Mouse (Mus musculus): Measurements from ENCODE around the gene Stk39.

Gene Stk39

DNA sequence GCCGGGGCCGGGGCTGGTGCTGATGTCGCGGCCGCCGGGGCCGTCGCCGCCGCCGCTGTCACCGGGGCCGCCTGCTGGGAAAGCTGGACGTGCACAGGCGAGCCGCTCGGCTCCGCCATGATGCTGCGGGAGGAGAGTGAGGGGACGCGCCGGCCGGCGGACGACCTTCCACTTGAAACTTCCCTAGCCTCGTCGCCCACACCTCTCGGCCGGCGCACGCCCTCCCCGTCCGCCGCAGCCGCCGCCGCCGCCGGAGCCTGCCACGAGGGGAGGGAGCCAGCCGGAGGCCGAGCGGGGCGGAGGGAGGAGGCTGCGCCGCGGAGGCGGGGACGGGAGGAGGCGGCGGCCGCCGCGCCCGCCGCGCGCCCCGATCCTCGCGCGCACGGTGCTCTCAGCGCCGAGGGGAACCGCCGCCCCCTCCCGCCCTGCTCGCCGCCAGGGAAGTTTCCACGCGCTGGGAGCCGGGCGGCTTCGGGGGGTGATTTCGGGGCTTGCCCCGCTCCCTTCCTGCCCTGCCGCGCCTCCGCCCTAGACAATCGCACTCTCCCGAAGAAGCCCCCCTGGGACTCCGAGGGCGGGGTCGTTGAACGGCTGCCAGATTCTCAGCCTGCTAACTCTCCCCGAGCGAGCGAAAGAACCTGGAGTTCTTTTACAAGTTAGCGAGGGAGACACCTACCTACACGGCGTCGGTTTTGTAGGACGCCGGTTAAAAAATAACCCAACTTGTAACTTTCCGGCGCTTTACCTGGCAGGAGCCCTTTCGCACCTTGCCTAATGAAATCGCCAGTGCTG, at the start of gene Stk39:
Gene Stk39, minus strand, starts transcription at position 510 of the 792 bp plus-strand sequence.
- no peak for DNase-seq (ENCODE audit: low read depth)

DNA sequence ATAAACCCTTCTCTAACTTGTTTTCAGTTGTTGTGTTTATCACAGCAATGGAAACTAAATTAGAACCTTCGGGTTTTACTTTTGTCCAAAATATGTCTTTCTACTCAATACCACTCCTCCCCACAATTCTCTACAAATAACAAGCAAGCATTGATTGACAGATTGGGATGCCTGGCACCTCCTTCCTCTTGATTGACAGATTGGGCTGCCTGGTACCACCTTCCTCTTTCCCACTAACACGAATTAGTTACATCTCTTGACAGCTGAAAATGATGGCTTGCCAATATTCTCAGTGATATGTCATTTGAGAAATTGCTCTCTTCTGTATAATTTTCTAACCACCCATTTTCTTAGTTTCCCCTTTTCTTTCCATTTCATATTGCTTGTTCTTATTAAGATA, 43.3 kb upstream of the Stk39 start:
- no peak for DNase-seq (ENCODE audit: low read depth)

DNA sequence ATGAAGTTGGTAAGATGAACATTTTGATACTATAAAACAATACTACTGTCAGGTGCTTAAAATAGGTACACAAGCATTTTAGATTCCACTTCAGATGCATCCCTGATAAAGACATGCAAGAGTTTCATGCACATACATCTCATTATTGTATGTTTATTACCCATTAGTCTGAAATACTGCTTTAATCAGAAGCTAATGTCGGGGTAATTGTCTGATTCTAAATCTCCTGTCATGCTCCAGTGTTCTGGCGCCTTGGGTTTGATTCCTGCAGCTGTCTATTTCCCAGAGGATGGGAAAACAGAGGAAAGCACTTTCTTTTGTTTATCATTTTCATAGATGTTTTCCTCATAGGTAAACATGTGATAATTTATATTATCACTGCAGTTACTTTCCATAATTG, 31.1 kb upstream of the Stk39 start:
- DNase-seq (ENCODE audit: low read depth) = no peak

DNA sequence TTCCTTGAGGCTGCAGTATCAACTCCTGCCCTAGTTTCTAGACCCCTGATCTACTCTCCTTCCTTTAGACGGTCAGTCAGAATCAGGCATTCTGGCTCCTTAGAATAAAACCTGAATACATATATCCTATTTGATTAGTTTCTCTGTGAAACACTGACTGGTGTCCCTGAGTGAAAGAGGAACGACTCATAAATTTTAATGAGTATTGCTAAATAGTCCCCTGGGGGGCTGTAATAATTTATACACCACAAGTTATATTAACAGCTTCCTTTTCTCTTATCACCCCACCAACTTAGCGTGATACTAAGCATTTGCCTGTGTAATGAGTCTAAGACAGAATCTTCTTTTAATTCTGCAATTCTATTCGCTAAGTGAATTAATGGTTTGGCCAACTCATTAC, 30.7 kb upstream of the Stk39 start:
- DNase-seq (ENCODE audit: low read depth) = no peak

DNA sequence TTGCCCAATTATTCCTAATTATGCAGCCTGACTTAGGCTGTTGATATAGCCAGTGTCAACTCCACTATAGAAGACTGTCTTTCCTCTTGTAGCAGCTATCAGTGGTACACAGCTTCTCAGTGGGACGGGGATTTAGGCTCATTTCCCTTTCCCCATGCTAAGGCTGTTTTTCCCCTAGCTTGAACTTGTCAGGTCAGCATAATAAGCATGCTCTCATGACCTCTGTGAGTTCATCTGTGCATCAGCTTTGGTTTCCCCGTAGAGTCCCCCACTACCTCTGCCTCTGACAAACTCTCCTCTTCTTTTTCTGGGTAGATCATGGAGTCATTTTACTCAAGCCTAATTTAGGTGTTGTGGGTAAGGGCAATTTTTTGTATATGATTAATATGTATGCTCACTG, 30.2 kb upstream of the Stk39 start:
- no peak for DNase-seq (ENCODE audit: low read depth)

DNA sequence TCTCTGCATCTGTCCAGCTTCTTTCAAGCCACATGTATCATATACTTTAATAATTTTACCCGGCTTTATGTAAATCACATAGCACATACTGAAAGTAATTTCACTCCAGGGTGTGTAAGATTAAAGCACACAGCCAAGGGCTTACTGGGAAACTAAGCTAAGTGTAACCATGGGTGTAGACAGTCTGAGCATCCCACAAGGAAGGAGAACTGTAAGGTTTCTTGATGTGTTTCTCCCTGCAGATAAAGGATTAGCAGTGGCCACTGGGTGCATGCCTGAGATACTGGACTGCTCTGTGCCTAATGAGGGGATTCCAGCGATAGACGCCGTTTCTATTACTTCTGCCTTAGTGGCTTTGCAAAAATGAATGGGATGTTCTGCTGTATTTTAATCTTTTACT, 14.2 kb upstream of the Stk39 start:
- no peak for DNase-seq (ENCODE audit: low read depth)

DNA sequence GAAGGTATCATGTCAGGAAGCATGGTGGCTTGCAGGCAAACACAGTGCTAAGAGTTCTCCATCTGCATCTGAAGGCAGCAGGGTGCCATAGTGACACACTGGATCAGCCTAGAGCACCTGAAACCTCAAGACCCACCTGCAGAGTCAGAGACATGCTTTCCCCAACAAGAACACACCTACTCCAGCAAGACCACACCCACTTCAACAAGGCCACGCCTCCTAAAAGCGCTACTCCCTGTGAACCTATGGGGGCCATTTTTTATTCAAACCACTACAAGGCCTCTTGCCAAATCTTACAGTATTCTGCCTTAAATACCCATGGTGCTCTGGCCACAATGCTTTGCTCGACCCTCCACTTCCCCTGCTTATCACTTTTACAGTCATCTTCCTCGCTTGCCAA, 13.1 kb upstream of the Stk39 start:
- DNase-seq (ENCODE audit: low read depth) = no peak

DNA sequence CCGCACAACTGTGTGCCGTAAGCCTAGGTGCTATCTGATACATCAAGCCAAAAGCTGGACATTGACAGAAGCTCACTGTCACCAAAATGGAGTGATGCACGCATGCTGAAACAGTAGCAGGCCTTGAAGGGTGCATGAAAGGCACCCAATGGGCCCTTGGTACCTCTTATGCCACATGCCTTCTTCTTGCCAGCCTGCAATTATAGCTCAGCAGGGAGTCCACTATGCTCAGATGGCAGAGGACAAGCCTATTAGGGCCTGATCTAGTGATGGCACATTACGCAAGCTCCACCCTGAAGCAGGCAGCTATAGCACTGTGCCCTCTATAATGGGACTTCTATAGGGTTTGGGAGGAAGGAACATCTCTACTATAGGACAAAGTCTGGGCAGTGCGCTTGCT, 10.8 kb upstream of the Stk39 start:
- DNase-seq (ENCODE audit: low read depth) = no peak

DNA sequence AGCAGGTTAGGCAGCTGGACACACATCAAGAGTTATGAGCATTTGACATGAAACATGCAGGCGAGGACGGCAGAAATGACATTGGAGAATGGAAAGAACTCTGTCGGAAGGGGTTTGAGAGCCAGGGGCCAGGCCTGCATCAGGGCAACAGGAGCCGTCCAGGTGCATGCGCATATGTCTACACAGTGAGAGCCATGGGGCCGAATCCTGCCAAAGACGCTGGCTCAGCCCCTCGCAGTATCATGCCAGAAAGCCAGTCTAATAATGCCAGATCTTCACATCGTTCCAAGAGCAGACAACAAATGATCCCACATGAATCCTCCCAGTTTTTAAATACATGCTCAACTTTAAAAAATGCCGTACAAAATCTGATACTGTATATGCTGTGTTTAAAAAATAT, 7.8 kb upstream of the Stk39 start:
- DNase-seq (ENCODE audit: low read depth) = no peak

DNA sequence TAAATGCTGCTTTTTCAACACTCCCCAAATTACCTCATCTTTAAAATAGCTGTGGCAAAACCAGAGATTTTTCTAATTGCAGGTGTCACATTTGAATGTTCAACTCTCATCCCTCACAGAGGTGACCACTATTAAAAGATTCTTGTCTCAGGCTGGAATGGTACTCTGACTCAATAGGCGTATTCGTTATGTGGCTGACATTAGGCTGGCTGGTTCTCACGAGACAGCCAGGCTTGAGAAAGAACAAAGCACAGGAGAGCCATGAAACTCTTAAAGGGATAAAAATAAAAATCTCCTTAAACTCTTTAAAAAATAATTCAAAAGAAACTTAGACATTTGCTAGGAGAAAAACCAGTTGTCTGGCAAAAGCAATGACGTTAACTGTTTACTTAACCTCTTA, 853 bp upstream of the Stk39 start:
- no peak for DNase-seq (ENCODE audit: low read depth)

DNA sequence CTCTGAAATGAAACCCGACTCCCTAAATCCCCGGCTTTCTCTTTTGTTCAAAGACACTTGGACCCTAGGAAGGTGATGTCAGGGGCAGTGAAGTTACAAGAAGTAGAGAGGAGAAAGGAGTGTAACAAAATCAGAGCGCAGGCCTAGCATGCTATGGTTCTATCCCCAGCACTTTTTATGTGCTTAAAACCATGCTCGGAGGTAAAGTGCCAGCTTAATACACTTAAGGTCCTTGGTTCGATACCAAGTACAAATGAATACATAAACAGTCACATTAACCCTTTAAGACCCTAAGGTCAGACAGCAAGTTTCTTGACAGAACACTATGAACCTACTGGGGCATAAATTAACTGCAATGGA, 463 bp upstream of the Stk39 start:
- no peak for DNase-seq (ENCODE audit: low read depth)

DNA sequence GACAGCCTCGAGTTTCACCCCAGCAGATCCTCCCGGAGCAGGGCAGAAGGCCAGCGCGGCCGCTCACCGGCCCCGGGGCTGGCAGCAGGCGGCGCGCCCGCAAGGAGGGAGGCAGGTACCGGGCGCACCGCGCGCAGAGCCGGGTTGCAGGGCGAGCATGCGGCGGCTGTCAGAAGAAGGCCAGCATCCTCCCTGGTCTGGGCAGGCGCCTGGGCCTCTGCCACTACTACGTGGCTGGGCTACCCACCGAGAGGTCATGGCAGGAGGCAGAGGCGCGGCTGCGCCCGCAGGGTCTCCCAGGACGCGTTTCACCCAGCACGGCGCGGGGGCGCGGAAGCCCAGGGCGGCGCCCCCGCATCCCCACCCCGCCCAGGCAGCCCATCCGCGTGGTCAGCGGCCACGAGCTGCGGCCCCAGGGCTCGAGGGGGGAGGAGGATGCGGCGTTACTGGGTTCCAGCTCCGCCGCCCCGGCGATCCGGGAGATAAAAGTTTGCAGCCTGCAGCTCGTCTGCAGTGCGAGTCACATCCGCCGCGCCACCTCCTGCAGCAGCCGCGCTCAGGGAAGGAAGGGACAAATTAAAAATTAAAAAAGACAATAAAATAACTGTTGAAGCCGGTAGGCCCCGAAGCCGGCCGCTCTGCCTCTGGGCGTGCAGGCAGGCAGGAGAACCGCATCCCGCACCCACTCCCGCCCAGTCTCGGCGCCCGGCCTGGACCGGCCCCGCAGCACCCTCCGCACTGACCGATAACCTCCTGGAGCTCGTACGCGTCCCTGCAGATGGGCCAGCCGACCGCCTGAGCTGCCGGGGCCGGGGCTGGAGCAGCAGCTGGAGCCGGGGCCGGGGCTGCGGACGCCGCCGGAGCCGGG, 943 bp downstream of the Stk39 start:
- no peak for DNase-seq (ENCODE audit: low read depth)

DNA sequence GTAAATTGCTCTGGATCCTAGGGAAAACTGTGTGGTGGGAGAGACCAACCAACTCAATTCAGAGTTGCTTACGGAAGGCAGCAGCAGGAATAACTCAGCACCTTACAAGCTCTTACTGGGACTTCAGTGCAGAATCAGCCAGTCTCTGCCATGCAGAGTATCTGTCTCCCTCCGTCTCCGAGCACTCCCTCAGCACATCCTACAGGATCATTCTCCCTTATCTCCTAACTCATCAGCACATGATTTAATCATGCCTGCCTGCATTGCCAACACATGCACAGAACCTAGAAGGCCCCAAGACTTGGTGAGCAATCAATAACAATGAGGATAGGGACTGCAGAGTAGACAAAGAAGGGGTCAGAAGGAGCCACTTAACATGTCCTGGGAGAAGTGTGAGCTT, 2.6 kb downstream of the Stk39 start:
- DNase-seq (ENCODE audit: low read depth) = no peak

DNA sequence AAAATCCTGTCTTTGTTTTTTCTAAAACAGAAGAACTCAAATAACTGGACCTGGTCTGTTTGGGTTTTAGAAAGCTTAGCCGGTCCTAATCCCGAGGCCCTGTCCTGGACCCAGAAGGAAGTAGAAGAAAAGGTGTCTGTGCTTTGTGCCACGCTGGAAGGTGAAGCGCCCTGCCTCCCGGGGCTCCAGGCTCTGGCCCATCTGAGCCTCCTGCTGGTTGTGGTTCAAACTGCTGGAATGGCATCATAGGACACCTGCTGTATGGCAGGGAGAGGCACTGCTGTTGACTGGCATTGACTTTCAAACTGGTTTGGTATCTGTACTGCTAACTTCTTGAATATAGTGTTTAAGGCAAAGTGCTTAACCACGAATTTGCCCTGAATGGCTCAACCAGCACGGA, 3.4 kb downstream of the Stk39 start:
- DNase-seq (ENCODE audit: low read depth) = no peak

DNA sequence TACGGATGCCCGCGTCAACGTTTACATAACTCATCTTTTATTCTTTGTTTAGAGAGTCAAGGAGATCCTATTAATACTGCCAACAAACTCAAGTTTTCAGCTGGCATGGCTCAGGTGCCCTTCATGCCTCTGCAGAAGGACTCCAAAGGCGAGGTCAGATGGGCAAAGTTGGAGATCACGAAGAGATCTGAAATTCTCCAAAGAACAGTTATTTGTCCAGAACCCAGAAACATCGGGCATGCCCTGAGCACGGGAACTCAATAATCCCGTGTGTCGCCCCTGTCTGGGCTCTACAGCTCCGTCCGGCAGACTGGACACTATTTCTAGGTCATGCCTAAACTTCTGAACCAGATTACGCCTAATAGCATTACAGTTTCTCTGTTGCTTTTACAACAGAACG, 3.8 kb downstream of the Stk39 start:
- no peak for DNase-seq (ENCODE audit: low read depth)

DNA sequence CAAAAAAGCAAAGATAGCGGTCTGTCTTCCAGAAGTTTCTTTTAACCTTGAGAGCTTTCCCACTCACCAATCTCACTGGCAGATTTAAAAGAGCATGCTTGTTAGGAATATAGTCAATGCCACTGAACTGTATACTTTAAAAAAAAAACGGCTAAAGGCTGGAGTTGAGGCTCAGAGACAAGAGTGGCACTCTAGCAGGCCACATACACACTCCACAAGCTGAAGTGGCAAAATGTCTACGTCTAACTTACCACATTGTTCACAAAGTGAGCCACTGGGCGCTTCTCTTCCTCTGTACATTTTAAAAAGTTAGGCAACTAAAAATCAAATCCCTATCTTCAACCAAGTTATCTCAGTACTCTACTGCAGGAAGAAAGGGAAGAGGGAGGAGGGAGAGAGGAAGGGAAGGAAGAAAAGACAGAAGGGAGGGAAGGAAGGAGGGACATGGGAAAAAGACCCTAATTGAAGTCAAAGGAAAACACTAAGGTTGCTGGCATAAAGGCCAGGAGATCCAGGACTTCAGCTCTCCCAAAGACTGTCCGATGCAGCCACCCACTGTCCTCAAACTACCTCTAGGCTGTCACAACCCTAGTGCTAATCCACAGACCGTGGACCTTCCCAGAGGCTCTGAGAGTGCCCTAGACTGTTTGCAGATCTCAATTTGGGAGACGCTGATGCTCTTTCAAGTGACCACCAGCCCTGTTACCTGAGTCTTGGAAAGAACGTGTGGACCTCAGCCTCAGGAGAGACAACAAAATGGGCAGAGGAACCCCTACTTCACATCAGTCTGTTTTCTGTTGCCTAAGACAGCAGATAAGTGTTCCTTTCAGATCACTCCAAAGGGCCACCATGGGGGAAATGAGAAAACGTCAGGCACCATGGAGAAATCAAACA, 4.7 kb downstream of the Stk39 start:
- DNase-seq (ENCODE audit: low read depth) = no peak

DNA sequence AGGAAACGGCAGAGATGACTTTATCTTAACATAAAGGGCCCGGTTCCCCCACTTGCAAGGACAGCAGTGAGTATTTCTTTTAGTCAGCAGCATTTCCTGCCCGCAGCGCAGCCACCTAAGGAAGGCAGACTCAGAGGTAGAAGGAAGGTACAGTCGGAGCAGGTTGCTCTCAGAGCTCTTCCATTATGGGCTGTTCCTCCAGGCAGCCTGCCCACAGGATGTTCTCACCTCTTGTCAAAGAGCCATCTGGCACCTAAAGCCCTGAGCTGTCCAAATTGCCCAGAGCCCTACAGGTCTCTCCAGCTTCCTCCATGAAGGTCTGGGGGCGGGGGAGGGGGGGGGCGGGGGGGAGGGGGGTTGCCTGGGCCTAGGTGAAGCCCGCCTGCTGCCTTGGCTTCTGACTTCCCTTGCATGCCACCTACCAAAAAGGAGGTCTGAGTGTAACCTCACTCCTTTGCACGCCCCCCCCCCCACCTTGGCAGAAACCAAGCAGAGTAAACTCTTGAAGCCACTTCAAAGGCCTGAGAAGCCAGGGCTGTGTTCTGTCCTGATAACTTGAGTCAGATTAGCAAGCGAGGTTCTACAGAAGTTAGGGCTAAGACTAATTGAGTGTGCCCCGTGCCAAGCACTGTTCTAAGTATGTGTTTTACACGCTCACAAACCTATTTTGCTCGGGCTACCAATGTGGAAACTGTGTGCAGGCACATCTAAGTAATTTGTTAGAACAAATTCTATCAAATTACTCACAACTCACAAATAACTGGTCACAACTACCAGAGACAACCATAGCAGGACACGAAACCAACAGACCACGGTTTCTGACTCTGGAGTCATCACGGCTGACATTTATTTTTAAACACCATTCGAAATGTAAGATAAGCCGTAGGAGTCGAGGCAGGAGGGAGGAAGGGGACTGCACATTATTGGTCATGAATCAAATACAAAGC, 5.7 kb downstream of the Stk39 start:
- DNase-seq (ENCODE audit: low read depth) = no peak

DNA sequence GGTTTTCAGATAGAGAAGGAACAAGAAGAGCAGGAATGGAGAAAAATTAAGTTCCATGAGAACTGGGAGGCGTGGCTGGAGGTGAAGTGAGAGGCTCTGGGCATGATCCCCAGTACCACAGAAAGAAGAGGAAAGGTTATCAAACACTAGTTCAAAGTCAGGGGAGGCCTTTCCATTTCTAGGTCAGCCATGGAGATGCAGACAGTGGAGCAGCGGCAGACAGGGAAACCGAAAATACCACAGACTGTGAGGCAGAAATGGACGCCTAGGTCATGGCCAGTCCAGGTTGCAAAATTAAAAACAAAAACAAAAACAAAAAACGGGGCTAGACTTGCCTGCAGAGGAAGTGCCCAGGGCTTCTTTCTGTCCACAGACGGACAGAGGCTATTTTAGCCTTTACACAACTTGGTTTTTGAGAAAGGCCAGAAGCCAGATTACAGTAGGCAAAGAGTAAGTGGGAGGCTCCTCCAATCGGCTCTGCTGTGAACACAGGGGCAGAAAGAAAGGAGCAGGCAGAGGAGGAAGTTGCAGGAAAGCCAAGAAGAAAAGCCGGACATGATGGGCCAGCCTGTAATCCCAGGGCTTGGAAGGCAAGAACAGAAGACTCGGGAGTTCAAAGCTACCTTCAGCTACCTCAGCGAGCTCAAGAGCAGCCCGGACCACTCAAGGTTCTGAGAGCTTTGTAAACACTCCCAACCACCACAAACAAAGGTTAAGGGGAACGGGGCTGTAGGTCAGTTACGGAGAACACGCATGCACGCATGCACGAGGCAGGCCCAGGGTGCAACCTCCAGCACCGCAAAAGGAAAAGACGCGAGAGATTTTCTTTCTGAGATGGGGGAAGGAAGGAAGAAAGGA, 6.6 kb downstream of the Stk39 start:
- DNase-seq (ENCODE audit: low read depth) = no peak

DNA sequence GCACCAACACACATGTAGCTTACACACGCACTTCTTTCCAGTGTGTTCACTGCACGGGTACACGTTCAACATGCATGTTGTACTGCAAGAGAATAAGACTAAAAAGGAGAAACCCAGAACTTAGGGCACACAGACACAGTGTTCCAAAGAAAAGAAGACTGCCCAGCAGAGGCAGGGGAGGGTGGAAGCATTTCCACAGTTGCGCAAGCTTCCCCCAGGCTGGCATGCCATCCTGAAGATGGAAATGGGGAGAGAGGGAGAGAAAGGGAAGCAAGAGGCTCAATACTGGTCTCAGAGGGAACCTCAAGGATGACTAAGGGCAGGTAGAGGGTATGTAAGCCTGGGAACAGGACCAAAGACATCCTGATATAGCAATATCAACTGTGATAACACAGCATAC, 7.6 kb downstream of the Stk39 start:
- DNase-seq (ENCODE audit: low read depth) = no peak

DNA sequence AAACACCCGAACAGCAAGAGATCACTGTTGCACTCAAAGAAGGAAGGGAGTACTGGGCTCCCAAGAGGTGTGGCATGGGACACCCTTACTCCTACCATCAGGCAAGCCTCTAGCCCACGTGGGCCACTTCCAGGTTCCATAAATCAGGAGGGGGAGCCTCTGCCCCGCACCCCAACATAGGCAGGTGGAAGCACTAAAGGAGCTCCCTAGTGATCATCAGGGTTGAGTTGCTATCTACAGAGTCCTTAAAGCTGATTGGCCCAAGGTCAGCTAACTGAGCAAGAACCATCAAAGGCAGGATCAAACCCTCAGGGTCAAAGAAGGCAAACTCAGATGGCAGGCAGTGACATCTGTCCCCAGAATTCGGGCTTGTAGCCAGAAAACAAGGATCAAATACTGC, 8.3 kb downstream of the Stk39 start:
- no peak for DNase-seq (ENCODE audit: low read depth)
